In the genomic region with DNA sequence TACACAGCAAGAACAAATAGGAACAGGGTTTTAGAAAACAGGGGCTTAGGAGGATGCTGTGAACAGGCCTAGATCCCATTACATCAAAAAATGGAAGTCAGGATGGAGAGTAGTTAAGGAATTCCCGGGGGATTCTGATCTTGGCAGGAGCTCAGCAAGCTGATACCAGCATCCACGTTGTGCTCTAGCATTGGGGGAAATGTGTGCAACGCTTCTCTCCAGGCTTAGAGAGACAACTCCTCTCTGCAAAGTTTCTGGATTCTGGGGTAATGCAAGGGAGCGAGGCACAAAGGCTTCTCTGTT, we compare ENCODE assay signal across 7 mouse cellular contexts.
DNase-seq lines count a peak whose midpoint lies in the region; ATAC-seq and TF ChIP-seq lines count a peak whose summit lies in the region.

No protein-coding gene starts in this region.

- H3K4me2 ChIP-seq in lung, embryonic 15.5 days = no peak overlapping the region

- 34% methylated on average over 4 of the region's 4 CpGs for WGBS in lung, embryonic 15.5 days
- 38% methylated on average over 4 of the region's 4 CpGs for WGBS in lung, adult 2 months

- TF ChIP-seq CTCF in lung, adult 2 months (IDR thresholded peaks at IDR 0.05; ENCODE audit: insufficient read depth, low read length) = no peak

- no peak overlapping the region for H3K4me3 ChIP-seq in lung, embryonic 15.5 days
- no peak overlapping the region for H3K4me3 ChIP-seq in lung, adult 2 months (replicated peaks; ENCODE audit: extremely low read depth, low read depth, low read length)

- no peak for TF ChIP-seq POLR2A in lung, adult 2 months (IDR thresholded peaks at IDR 0.05; ENCODE audit: borderline replicate concordance, extremely low read depth, low read depth, low read length)

- no peaks in the 10 kb centered on the region for H3K36me3 ChIP-seq in lung, embryonic 15.5 days

- no peak for ATAC-seq in lung, embryonic 15.5 days (ENCODE audit: borderline replicate concordance, extremely low read depth, low FRiP score, low TSS enrichment)

- intact Hi-C loops in heart, postnatal 10 days (cut with DNase I) = no loop called here

- DNase-seq in lung, adult 2 months = no peak
- DNase-seq in forelimb bud, embryonic 11.5 days (ENCODE audit: low read depth, low spot score) = peak; percentile 32
- peak; percentile 81 to 83 for DNase-seq in heart, postnatal 10 days
- DNase-seq in mesoderm, embryonic 11.5 days (ENCODE audit: low read depth, low spot score) = peak; percentile 54
- no peak for DNase-seq in frontal cortex, postnatal 25 days (ENCODE audit: low spot score in 2 of 2)
- no peak for DNase-seq in yolk sac, embryonic 10.5 days (ENCODE audit: low spot score)

- no peaks in the 10 kb centered on the region for H3K9me3 ChIP-seq in lung, embryonic 15.5 days

- peaks cover 14% of the 10 kb centered on the region; the same call in 1 of the 2 replicates for H3K4me1 ChIP-seq in lung, embryonic 15.5 days
- H3K4me1 ChIP-seq in lung, adult 2 months (ENCODE audit: control insufficient read depth, insufficient read depth, low read length) = no peaks in the 10 kb centered on the region

- no peak overlapping the region for H3K9ac ChIP-seq in lung, embryonic 15.5 days

- H3K27me3 ChIP-seq in lung, embryonic 15.5 days = no peaks in the 10 kb centered on the region

- 0 out of 2 replicates have a peak overlapping the region, but pooled peaks have one; percentile 10 for H3K27ac ChIP-seq in lung, embryonic 15.5 days

Comparison
In these comparisons a context has a peak if more than half of its experiments do, and no peak if none do; other contexts are left out.
1. DNase-seq: peak in forelimb bud, embryonic 11.5 days (single experiment), heart, postnatal 10 days (2 of 2) and mesoderm, embryonic 11.5 days (single experiment); none in lung, adult 2 months (single experiment), frontal cortex, postnatal 25 days (0 of 2) and yolk sac, embryonic 10.5 days (single experiment).